ENCODE assay signal across 8 mouse cellular contexts in genomic region chr6:122699628-122700027, GRCm38 (mm10). TPM values are rescaled to one million over a fixed set of nuclear protein-coding genes. Genes with fewer than 3 reads are reported as not detected.
"Had no signal": no experiment of that assay in that cellular context is flagged by ENCODE, and none has a peak within 500 bp of the region (broad histone marks: within the 10 kb centered on the region; RNA-seq: fewer than 3 reads in every experiment).

No protein-coding gene starts in this region.

RNA-seq across cellular contexts. Expression of gene Nanog, which starts 7.7 kb away (rescaled TPM):
- total RNA-seq: layer of hippocampus, postnatal 14 days; left cerebral cortex, adult 8-10 months; left cerebral cortex, postnatal 14 days; left cerebral cortex, postnatal 4 days; megakaryocyte, adult 5-6 weeks had no signal
- polyA plus RNA-seq: kidney, embryonic 14.5 days; macrophage; neural tube, embryonic 15.5 days had no signal
